Mouse (Mus musculus) olfactory bulb, adult 2 months (tissue): ENCODE results near the gene Mccc1.

Experiments
- CTCF ChIP-seq: fragments of 200-500 bp; IDR thresholded peaks from 2 replicates; pipeline ENCODE4 v1.5.1; 2012; ENCODE audit warnings: low read depth, mild to moderate bottlenecking, low read length, moderate library complexity; ENCODE audit not compliant: insufficient read depth
- POLR2A ChIP-seq: fragments of 200-500 bp; IDR thresholded peaks from 2 replicates; pipeline ENCODE4 v1.6.1; 2012; ENCODE audit warnings: mild to moderate bottlenecking, low read depth, low read length, moderate library complexity; ENCODE audit not compliant: insufficient read depth

DNA sequence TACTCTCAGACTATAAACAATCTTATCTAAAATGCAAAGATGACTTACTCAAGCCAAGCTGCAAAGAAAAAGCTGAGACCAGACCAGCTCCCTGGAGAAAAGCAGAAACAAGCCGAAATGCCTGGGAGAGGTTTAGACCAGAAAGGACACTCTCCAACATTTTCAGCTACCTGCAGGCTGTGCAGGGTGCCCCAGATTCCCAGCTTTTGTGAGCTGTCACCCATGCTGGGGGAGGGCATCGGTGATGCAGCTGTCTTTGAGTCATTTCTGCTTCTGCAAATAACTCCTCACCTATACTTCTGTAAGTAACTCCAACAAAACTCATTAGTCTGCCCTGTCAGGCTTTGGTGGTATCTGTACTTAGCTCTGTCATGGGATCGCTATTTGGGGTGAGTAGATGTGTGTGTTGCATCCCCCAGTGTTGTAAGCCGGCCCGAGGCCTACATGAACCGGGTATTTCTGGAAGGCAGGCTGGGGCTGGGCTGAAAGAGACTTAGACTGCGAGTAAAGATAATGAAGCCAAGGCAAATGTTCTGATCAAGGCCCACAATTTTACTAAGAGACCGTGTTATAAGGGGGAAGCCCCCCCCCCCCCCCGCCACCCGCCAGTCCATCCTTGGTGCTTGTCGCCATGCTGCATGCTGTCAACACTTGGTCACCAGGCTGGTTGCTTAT, 45.4 kb downstream of the Mccc1 start:
- TF ChIP-seq POLR2A (no peak), CTCF (no peak)
